Mouse (Mus musculus): Measurements from ENCODE around the gene Kcnq2. TPM values are rescaled to one million over a fixed set of nuclear protein-coding genes. Genes with fewer than 3 reads are reported as not detected.

Gene Kcnq2
- polyA plus RNA-seq, 1 experiment from 2014 or later: 28.1 TPM

DNA sequence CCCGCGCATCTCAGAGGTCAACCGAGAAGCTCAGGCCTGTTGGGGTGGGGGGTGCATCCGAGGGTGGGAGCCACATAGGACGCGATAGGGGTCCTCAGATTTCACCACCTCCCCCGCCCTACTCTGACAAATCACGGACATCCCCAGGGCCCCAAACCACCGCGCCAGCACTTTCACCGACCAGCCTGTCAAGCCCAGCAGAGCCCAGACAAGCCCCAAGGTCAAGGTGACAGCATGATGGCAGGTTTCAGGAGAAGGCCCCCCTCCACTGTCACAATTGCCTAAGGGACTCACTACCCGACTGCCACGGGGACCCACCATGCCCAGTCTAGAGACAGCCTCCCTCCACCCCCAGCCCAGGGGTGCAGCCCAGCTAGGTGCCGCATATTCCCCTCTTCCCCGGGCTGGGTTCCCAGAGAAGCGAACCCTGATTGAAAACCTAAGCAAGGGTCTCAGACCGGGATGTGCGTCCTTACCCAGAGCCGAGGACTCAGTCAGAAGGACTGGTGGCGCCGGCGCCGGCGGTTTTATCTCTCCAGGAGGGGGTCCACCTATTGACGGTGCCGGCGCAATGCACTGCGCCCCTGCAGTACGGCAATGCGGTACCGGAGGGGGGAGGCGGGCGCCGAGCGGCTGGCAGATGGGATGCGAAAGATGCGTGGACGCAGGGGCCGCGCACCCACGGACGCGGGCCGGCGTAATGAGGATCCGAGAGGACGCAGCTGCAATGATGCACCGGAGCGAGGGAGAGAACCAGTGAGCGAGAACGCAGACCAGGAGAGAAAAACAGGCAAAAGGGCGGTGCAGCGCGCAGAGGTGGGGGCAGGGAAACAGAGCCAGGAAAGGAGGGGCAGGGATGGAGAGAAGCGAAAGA, 21.4 kb upstream of the Kcnq2 start, which contains the start of gene Eef1a2:
TSS of gene Eef1a2 (minus strand) at position 767 of the 874 bp plus-strand sequence.
- Histone ChIP-seq H3K27ac (peak within 1 kb of the TSS; percentile 71), H3K4me2 (peak within 1 kb of the TSS; percentile 69), H3K4me3 (peak within 1 kb of the TSS; percentile 51), H3K9me3 (replicated peaks) (no peaks in the 10 kb centered on the region), H3K9ac (peak within 1 kb of the TSS; percentile 73), H3K27me3 (peaks cover 29% of the 10 kb centered on the region), H3K36me3 (ENCODE audit: poor library complexity, severe bottlenecking) (no peaks in the 10 kb centered on the region), H3K4me1 (peaks cover 41% of the 10 kb centered on the region)
- WGBS: 3% methylated on average over 55 of the region's 55 CpGs
- peak; percentile 72 for ATAC-seq

DNA sequence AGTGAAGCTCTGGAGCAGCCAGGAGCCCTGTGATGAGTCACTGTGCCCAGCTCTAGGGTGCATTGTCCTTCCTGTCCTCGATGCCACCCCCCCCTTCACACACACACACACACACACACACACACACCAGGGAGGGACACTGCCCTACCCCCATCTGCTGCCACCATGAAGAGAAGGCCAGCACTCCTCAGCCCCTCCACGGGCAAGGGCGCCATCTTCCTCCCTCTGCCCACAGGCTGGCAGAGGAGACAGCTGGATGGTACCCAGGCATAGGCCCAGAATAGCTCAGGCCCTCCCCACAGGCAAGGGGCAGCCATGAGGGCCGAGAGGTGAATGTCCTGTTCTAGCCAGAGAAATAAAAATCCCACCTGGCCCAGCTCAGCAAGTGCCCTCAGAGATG, 20.7 kb upstream of the Kcnq2 start:
- Histone ChIP-seq H3K4me2 (peak overlapping the region; percentile 69), H3K27ac (no peak overlapping the region), H3K9me3 (replicated peaks) (no peaks in the 10 kb centered on the region), H3K27me3 (peaks cover 29% of the 10 kb centered on the region), H3K4me1 (peaks cover 41% of the 10 kb centered on the region), H3K36me3 (ENCODE audit: poor library complexity, severe bottlenecking) (no peaks in the 10 kb centered on the region), H3K4me3 (peak overlapping the region; percentile 51), H3K9ac (peak overlapping the region; percentile 73)
- no peak for ATAC-seq
- 65% methylated on average over 4 of the region's 4 CpGs for WGBS

DNA sequence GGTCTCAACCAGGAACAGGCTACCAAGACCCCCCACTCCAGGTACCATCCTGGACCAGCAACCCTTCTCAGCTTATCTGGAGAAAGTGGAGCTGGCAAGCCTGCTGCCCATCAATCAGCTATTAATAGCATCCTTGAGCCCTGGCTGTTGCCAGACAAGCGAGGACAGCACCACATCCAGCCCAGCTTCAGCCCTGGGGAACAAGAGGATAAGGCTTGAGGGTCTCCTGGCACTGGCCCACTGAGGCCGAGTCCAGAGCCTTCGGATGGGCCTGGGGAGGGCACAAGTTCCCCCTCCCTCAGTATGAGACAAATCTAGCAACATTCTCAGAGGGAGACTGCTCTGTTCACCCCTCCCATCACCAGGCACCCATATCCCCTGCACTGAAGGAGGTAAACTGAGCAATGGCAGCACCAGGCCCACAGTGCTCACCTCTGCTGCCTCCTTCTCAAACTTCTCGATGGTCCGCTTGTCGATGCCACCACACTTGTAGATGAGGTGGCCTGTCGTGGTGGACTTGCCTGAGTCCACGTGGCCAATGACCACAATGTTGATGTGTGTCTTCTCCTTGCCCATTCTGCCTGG, 19.8 kb upstream of the Kcnq2 start:
- Histone ChIP-seq H3K4me2 (peak overlapping the region; percentile 69; the same call in 1 of the 2 replicates), H3K9me3 (replicated peaks) (no peaks in the 10 kb centered on the region), H3K27ac (no peak overlapping the region), H3K4me1 (peaks cover 35% of the 10 kb centered on the region), H3K4me3 (no peak overlapping the region), H3K9ac (no peak overlapping the region), H3K27me3 (peaks cover 33% of the 10 kb centered on the region), H3K36me3 (ENCODE audit: poor library complexity, severe bottlenecking) (no peaks in the 10 kb centered on the region)
- 76% methylated on average over 8 of the region's 8 CpGs for WGBS
- ATAC-seq: no peak

DNA sequence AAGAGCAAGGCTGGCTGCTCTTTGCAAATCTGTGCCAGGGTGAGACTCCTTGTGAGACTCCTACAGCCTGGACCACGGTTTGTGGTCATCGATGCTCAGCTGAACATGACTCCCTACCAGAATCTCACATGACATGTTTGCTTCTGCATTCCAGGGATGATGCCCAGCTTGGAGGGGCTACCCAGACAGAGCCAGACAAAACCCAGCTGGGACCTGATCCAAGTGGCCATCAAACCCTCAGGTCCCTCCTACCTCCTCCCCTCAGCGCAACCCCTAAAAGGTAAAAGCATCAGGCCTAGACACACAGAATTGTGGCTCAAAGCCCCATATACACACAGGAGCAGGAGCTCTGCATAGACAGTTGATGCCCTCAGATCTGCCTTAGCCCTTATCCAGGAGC, 19.3 kb upstream of the Kcnq2 start:
- Histone ChIP-seq H3K9ac (no peak overlapping the region), H3K36me3 (ENCODE audit: poor library complexity, severe bottlenecking) (no peaks in the 10 kb centered on the region), H3K4me1 (peaks cover 30% of the 10 kb centered on the region), H3K27me3 (peaks cover 39% of the 10 kb centered on the region), H3K4me2 (no peak overlapping the region), H3K9me3 (replicated peaks) (no peaks in the 10 kb centered on the region), H3K4me3 (no peak overlapping the region), H3K27ac (no peak overlapping the region)
- WGBS: 85% methylated on average over 3 of the region's 3 CpGs
- no peak for ATAC-seq

DNA sequence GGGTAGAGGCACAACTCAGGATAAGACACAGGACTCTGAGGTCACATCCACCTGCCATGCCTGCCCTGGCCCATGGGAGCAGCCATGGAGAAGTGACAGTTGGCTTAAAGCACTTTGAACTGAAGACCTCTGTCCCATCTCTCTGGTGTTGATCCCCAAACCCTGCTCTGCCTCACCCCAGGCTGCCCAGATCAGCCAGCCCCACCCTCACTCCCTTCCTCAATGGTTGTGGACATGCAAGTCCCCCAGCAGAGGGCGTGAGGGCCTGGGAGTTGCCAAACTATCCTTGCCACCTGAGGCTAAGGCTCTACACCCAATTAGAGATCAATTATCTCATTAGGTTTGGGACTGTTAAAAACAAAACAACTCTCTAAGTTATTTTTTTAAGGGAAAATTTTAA, 18.7 kb upstream of the Kcnq2 start:
- H3K4me2 ChIP-seq: no peak overlapping the region
- H3K4me3 ChIP-seq: no peak overlapping the region
- no peaks in the 10 kb centered on the region for H3K36me3 ChIP-seq (ENCODE audit: poor library complexity, severe bottlenecking)
- no peaks in the 10 kb centered on the region for H3K9me3 ChIP-seq (replicated peaks)
- H3K27me3 ChIP-seq: peaks cover 42% of the 10 kb centered on the region
- no peak for ATAC-seq
- no peak overlapping the region for H3K27ac ChIP-seq
- no peak overlapping the region for H3K9ac ChIP-seq
- 4% methylated on average over 1 of the region's 1 CpGs for WGBS
- H3K4me1 ChIP-seq: peaks cover 25% of the 10 kb centered on the region

DNA sequence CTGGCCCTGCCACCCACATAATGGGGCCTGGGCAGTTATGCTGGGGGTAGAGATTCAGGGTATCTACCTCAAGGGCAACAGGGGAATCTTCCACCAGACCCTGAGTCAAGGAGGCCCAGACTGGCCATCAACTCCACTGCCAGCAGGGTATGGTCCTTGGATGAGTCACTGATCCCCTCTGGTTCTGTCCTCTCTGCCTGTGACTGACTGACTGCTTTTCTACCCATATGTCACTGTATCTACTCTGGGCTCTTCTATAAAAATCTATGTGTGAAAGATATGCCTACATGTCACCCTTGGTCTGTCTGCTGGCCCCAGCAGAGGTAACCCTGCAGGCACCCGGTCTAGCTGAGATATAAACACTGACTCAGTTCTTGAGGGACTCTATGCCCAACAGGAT, 18.0 kb upstream of the Kcnq2 start:
- Histone ChIP-seq H3K4me2 (no peak overlapping the region), H3K27me3 (peaks cover 45% of the 10 kb centered on the region), H3K9me3 (replicated peaks) (no peaks in the 10 kb centered on the region), H3K36me3 (ENCODE audit: poor library complexity, severe bottlenecking) (no peaks in the 10 kb centered on the region), H3K9ac (no peak overlapping the region), H3K27ac (no peak overlapping the region), H3K4me1 (peaks cover 28% of the 10 kb centered on the region), H3K4me3 (no peak overlapping the region)
- WGBS: 86% methylated on average over 1 of the region's 1 CpGs
- ATAC-seq: no peak

DNA sequence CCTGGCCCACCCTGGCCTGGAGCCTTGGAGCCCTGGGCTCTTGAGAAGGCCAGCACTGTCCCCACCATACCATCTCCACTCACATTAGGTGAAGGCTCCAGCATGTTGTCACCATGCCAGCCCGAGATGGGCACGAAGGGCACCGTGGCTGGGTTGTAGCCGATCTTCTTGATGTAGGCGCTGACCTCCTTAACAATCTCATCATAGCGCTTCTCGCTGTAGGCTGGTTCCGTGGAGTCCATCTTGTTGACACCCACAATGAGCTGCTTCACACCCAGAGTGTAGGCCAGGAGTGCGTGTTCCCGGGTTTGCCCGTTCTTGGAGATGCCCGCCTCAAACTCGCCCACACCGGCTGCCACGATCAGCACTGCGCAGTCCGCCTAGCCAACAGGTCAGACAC, 17.6 kb upstream of the Kcnq2 start:
- Histone ChIP-seq H3K27me3 (peaks cover 44% of the 10 kb centered on the region), H3K4me1 (peaks cover 32% of the 10 kb centered on the region)
- 94% methylated on average over 17 of the region's 17 CpGs for WGBS

DNA sequence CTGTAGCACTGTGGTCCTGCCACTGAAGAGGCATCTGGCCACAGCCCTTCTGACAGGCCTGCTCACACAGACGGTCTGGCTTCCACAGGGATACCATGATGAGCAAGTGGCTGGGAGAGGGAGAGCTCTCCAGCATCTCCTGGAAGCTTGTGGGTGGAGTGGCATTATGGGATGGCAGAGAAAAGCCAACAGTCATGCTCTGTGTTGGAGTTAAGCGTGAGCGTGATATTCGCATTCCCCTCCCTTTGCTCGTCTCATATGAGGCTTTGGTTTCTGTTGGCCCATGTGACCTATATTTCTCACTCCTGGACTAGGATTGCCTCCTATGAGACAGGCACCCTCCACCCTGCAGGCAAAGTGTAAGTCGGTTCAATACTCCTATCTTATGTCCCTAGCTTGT, 15.2 kb upstream of the Kcnq2 start:
- H3K4me2 ChIP-seq: no peak overlapping the region
- H3K27ac ChIP-seq: no peak overlapping the region
- H3K27me3 ChIP-seq: peaks cover 50% of the 10 kb centered on the region
- no peak overlapping the region for H3K4me3 ChIP-seq
- no peak for ATAC-seq
- 80% methylated on average over 6 of the region's 6 CpGs for WGBS
- H3K9ac ChIP-seq: no peak overlapping the region
- no peaks in the 10 kb centered on the region for H3K9me3 ChIP-seq (replicated peaks)
- H3K4me1 ChIP-seq: peaks cover 17% of the 10 kb centered on the region
- H3K36me3 ChIP-seq (ENCODE audit: poor library complexity, severe bottlenecking): no peaks in the 10 kb centered on the region

More for the DNA sequence above, 17.6 kb upstream of the Kcnq2 start:
- Histone ChIP-seq H3K9me3 (replicated peaks) (no peaks in the 10 kb centered on the region), H3K9ac (no peak overlapping the region), H3K36me3 (ENCODE audit: poor library complexity, severe bottlenecking) (no peaks in the 10 kb centered on the region), H3K27ac (no peak overlapping the region), H3K4me2 (no peak overlapping the region), H3K4me3 (no peak overlapping the region)
- no peak for ATAC-seq

DNA sequence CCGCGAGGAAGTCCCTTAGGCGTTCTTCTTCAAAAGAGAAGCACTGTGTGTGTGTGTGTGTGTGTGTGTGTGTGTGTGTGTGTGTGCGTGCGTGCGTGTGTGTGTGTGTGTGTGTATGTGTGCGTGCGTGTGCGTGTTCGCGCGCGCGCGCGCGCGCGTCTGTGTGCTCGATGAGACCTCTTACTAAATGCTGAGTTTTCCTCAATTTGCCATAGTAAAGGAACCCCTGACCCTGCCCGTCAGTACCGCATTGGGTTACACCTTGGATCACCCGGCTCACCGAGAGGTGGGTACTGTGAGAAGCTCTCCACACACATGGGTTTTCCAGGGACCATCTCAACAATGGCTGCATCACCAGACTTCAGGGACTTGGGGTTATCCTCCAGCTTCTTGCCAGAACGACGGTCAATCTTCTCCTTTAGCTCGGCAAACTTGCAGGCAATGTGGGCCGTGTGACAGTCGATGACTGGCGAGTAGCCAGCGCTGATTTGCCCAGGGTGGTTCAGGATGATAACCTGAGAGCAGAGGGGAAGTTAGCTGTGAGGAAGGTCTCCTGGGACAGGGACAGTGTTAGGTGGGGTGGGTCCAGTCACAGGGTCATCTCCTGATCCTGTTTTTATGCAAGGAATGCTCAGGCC, 13.3 kb upstream of the Kcnq2 start:
- peak overlapping the region; percentile 92 for H3K4me2 ChIP-seq
- no peaks in the 10 kb centered on the region for H3K36me3 ChIP-seq (ENCODE audit: poor library complexity, severe bottlenecking)
- H3K9me3 ChIP-seq (replicated peaks): no peaks in the 10 kb centered on the region
- WGBS: 19% methylated on average over 23 of the region's 31 CpGs
- H3K4me1 ChIP-seq: peaks cover 12% of the 10 kb centered on the region
- H3K4me3 ChIP-seq: peak overlapping the region; percentile 52
- H3K27me3 ChIP-seq: peaks cover 48% of the 10 kb centered on the region; the same call in 1 of the 2 replicates
- no peak for ATAC-seq
- H3K9ac ChIP-seq: peak overlapping the region; percentile 69
- H3K27ac ChIP-seq: no peak overlapping the region

DNA sequence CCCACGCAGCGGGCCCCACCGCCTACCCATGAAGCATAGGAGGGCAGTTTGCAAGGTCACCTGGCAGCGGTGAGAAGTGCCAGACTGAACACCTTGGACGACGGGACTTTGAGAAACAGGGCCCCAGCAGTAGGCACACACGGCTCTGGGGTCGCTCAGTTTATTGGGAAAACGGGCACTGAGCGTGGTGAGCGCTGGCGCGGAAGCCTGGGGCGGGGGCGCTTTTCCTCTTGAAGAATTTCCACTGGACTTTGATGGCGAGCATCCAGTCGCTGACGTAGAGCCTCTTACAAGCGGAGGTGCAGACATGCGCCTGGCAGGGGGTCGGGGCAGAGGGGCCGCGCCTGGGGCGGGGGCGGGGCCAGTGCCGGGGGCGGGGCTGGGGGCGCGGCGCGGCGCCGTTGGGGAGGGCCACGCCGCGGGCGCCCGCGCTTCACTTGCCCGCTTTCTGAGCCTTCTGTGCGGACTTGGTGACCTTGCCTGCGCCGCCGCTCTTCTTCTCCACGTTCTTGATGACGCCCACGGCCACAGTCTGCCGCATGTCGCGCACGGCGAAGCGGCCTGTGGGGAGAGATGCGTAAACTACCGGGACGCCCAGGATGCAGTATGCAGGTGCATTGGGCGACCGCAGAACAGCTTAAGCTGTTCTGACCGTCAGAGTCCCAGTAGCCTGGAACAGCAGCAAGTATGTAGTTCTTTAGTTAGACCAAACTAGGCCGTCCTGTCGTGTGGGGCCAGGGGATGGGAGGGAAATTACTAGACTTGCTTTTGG, 12.6 kb upstream of the Kcnq2 start:
- WGBS: 1% methylated on average over 52 of the region's 61 CpGs
- Histone ChIP-seq H3K36me3 (ENCODE audit: poor library complexity, severe bottlenecking) (no peaks in the 10 kb centered on the region), H3K4me3 (peak overlapping the region; percentile 52), H3K4me2 (peak overlapping the region; percentile 92), H3K4me1 (peaks cover 12% of the 10 kb centered on the region), H3K27me3 (peaks cover 49% of the 10 kb centered on the region; the same call in 1 of the 2 replicates), H3K9ac (peak overlapping the region; percentile 69), H3K27ac (no peak overlapping the region), H3K9me3 (replicated peaks) (no peaks in the 10 kb centered on the region)
- ATAC-seq: peak; percentile 50; the same call in 1 of the 2 replicates

DNA sequence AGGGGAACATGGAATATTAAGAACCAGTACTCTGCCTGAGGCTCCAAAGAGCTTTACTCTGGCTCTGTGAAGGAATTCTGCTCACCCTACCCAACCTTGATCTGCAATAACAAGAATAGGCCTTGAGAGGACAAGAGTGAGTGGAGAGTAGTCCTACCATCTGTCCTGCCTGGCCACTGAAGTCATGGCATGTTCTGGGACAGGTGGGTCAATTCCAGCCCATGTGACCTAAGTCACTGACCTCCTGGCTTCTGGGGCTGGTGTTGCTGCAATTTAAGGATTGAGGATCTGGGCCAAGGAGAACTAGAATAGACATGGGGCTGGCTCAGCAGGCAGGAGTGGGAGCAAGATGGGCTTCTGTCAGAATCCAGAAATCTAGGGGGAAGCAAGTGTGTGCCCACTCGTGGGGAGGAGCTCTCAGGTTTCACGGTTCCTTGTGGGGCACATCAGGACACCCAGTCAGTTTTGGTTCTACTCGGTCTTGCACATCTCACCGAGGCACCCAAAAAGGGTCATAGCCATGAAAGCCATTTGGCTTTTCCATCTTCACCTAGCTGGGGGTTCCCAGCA, 12.0 kb upstream of the Kcnq2 start:
- ATAC-seq: peak; percentile 7; the same call in 1 of the 2 replicates
- H3K4me1 ChIP-seq: peaks cover 12% of the 10 kb centered on the region
- no peaks in the 10 kb centered on the region for H3K9me3 ChIP-seq (replicated peaks)
- H3K4me2 ChIP-seq: peak overlapping the region; percentile 92
- 52% methylated on average over 4 of the region's 4 CpGs for WGBS
- no peaks in the 10 kb centered on the region for H3K36me3 ChIP-seq (ENCODE audit: poor library complexity, severe bottlenecking)
- H3K27me3 ChIP-seq: peaks cover 49% of the 10 kb centered on the region
- no peak overlapping the region for H3K27ac ChIP-seq
- 0 out of 2 replicates have a peak overlapping the region, but pooled peaks have one; percentile 69 for H3K9ac ChIP-seq
- peak overlapping the region; percentile 52 for H3K4me3 ChIP-seq

Measured in forebrain, embryonic 13.5 days (tissue).